Mouse (Mus musculus) CH12.LX (cell line): Measurements from ENCODE around the gene Prdm8. TPM values are rescaled to one million over a fixed set of nuclear protein-coding genes. Genes with fewer than 3 reads are reported as not detected.

Source experiments
- DNase-seq: peaks from one replicate; pipeline ENCODE4 v3.0.0-alpha.2; 2013; ENCODE audit errors: extremely low read depth
- H3K27ac ChIP-seq: 2 replicates; pipeline ENCODE4 v1.5.1; 2012; ENCODE audit warnings: low read depth, mild to moderate bottlenecking, control low read depth, moderate library complexity; ENCODE audit not compliant: insufficient read depth
- H3K27me3 ChIP-seq: replicated peaks from 2 replicates; pipeline ENCODE3; 2012; ENCODE audit warnings: inconsistent platforms
- H3K36me3 ChIP-seq, 2 experiments: replicated peaks in 1 of 2; 2 replicates each; pipeline versions ENCODE3 to v1.6.1; 2012; ENCODE audit warnings: inconsistent platforms in 1 of 2, low read length in 1 of 2, mild to moderate bottlenecking in 1 of 2, mixed read lengths in 1 of 2, moderate library complexity in 1 of 2; ENCODE audit not compliant: control insufficient read depth in 1 of 2, insufficient read depth in 1 of 2
- H3K4me1 ChIP-seq, 2 experiments: 2 replicates each; pipeline ENCODE4 v1.6.1; 2012; ENCODE audit warnings: inconsistent platforms in 1 of 2, moderate library complexity in 1 of 2; ENCODE audit not compliant: insufficient read depth in 2 of 2, control insufficient read depth in 1 of 2
- H3K4me2 ChIP-seq: 2 replicates; pipeline ENCODE4 v1.6.1; 2012; ENCODE audit warnings: low read depth, mild to moderate bottlenecking, control low read depth; ENCODE audit not compliant: poor library complexity, insufficient read depth, severe bottlenecking
- H3K4me3 ChIP-seq, 3 experiments: fragments of 150-350 bp in 1 of 3; sonication (generic) in 1 of 3; replicated peaks in 1 of 3; 2 replicates each; pipeline versions ENCODE3 to v1.5.1; 2011 to 2012; ENCODE audit warnings: low read depth in 2 of 3, low read length in 2 of 3, mild to moderate bottlenecking in 2 of 3, moderate library complexity in 2 of 3, control low read depth in 1 of 3, improper control_type of control experiment in 1 of 3, inconsistent platforms in 1 of 3, mixed read lengths in 1 of 3; ENCODE audit not compliant: poor library complexity in 1 of 3
- H3K79me2 ChIP-seq: replicated peaks from 2 replicates; pipeline ENCODE4 v1.6.1; 2012; ENCODE audit warnings: mild to moderate bottlenecking, moderate library complexity; ENCODE audit not compliant: control insufficient read depth, poor library complexity, insufficient read depth, severe bottlenecking; ENCODE audit errors: extremely low read depth
- H3K9ac ChIP-seq: 2 replicates; pipeline ENCODE4 v1.6.1; 2012; ENCODE audit warnings: low read depth, mild to moderate bottlenecking, control low read depth, moderate library complexity; ENCODE audit not compliant: insufficient read depth
- H3K9me3 ChIP-seq: replicated peaks from 2 replicates; pipeline ENCODE3; 2012; ENCODE audit warnings: low read length, inconsistent platforms, mixed read lengths
- BHLHE40 ChIP-seq: IDR thresholded peaks from 2 replicates; pipeline ENCODE4 v1.6.1; 2011; ENCODE audit warnings: mild to moderate bottlenecking, low read depth, low read length, improper control_type of control experiment
- CHD1 ChIP-seq: IDR thresholded peaks from 2 replicates; pipeline ENCODE4 v1.6.1; 2012; ENCODE audit warnings: low read depth, low read length, improper control_type of control experiment, inconsistent platforms
- E2F4 ChIP-seq: IDR thresholded peaks from 2 replicates; pipeline ENCODE4 v1.6.1; 2011; ENCODE audit warnings: low read depth, low read length, improper control_type of control experiment; ENCODE audit not compliant: insufficient replicate concordance
- ELF1 ChIP-seq: IDR thresholded peaks from 2 replicates; pipeline ENCODE4 v1.6.1; 2014; ENCODE audit warnings: low read depth, mild to moderate bottlenecking, inconsistent platforms, low read length, improper control_type of control experiment
- ETS1 ChIP-seq: conservative IDR thresholded peaks from 2 replicates; pipeline ENCODE4 v1.6.1; 2012; ENCODE audit warnings: low read depth, mild to moderate bottlenecking, inconsistent platforms, low read length, improper control_type of control experiment, moderate library complexity
- GABPA ChIP-seq: IDR thresholded peaks from 2 replicates; pipeline ENCODE4 v1.6.1; 2012; ENCODE audit warnings: low read depth, low read length, improper control_type of control experiment, inconsistent platforms; ENCODE audit not compliant: insufficient replicate concordance
- HCFC1 ChIP-seq: IDR thresholded peaks from 2 replicates; pipeline ENCODE4 v1.6.1; 2012; ENCODE audit warnings: low read depth, mild to moderate bottlenecking, inconsistent platforms, low read length, improper control_type of control experiment
- IRF4 ChIP-seq: IDR thresholded peaks from 2 replicates; pipeline ENCODE4 v1.6.1; 2014; ENCODE audit warnings: low read depth, mild to moderate bottlenecking, inconsistent platforms, low read length, improper control_type of control experiment
- JUND ChIP-seq: conservative IDR thresholded peaks from 2 replicates; pipeline ENCODE4 v1.6.1; 2011; ENCODE audit warnings: low read depth, low read length, improper control_type of control experiment
- KAT2A ChIP-seq: IDR thresholded peaks from 2 replicates; pipeline ENCODE4 v1.6.1; 2012; ENCODE audit warnings: low read length, improper control_type of control experiment, inconsistent platforms; ENCODE audit not compliant: insufficient replicate concordance
- MAFK ChIP-seq: IDR thresholded peaks from 2 replicates; pipeline ENCODE4 v1.6.1; 2011; ENCODE audit warnings: low read length, improper control_type of control experiment; ENCODE audit not compliant: insufficient replicate concordance
- MAX ChIP-seq: IDR thresholded peaks from 2 replicates; pipeline ENCODE4 v1.6.1; 2011; ENCODE audit warnings: low read length, improper control_type of control experiment
- MAZ ChIP-seq: IDR thresholded peaks from 2 replicates; pipeline ENCODE4 v1.6.1; 2012; ENCODE audit warnings: low read depth, mild to moderate bottlenecking, inconsistent platforms, low read length, improper control_type of control experiment, moderate library complexity
- MEF2A ChIP-seq: IDR thresholded peaks from 2 replicates; pipeline ENCODE4 v1.6.1; 2014; ENCODE audit warnings: low read depth, mild to moderate bottlenecking, inconsistent platforms, low read length, improper control_type of control experiment, borderline replicate concordance
- MXI1 ChIP-seq: IDR thresholded peaks from 2 replicates; pipeline ENCODE4 v1.6.1; 2011; ENCODE audit warnings: mild to moderate bottlenecking, low read depth, low read length, improper control_type of control experiment
- MYC ChIP-seq: IDR thresholded peaks from 2 replicates; pipeline ENCODE4 v1.6.1; 2011; ENCODE audit warnings: low read depth, mild to moderate bottlenecking, improper control_type of control experiment, low read length
- NRF1 ChIP-seq: IDR thresholded peaks from 2 replicates; pipeline ENCODE4 v1.6.1; 2014; ENCODE audit warnings: low read depth, mild to moderate bottlenecking, inconsistent platforms, low read length, improper control_type of control experiment, moderate library complexity
- POLR2AphosphoS2 ChIP-seq: IDR thresholded peaks from 2 replicates; pipeline ENCODE4 v1.6.1; 2011; ENCODE audit warnings: low read depth, low read length, improper control_type of control experiment
- RCOR1 ChIP-seq: conservative IDR thresholded peaks from 2 replicates; pipeline ENCODE4 v1.6.1; 2012; ENCODE audit warnings: low read depth, mild to moderate bottlenecking, inconsistent platforms, low read length, improper control_type of control experiment
- SIN3A ChIP-seq: IDR thresholded peaks from 2 replicates; pipeline ENCODE4 v1.6.1; 2012; ENCODE audit warnings: low read length, improper control_type of control experiment, inconsistent platforms
- SMC3 ChIP-seq: IDR thresholded peaks from 2 replicates; pipeline ENCODE4 v1.6.1; 2011; ENCODE audit warnings: low read depth, low read length, improper control_type of control experiment
- UBTF ChIP-seq: IDR thresholded peaks from 2 replicates; pipeline ENCODE4 v1.6.1; 2012; ENCODE audit warnings: low read depth, mild to moderate bottlenecking, inconsistent platforms, low read length, improper control_type of control experiment, moderate library complexity
- USF1 ChIP-seq: IDR thresholded peaks from 2 replicates; pipeline ENCODE4 v1.6.1; 2014; ENCODE audit warnings: low read depth, mild to moderate bottlenecking, inconsistent platforms, low read length, improper control_type of control experiment
- ZC3H11A ChIP-seq: IDR thresholded peaks from 2 replicates; pipeline ENCODE4 v1.6.1; 2012; ENCODE audit warnings: low read depth, mild to moderate bottlenecking, inconsistent platforms, low read length, improper control_type of control experiment
- ZKSCAN1 ChIP-seq: IDR thresholded peaks from 2 replicates; pipeline ENCODE4 v1.6.1; 2012; ENCODE audit warnings: low read depth, inconsistent platforms, low read length, improper control_type of control experiment, borderline replicate concordance
- ZMIZ1 ChIP-seq: IDR thresholded peaks from 2 replicates; pipeline ENCODE4 v1.6.1; 2012; ENCODE audit warnings: low read depth, mild to moderate bottlenecking, inconsistent platforms, low read length, improper control_type of control experiment
- ZNF384 ChIP-seq: IDR thresholded peaks from 2 replicates; pipeline ENCODE4 v1.6.1; 2012; ENCODE audit warnings: low read depth, low read length, improper control_type of control experiment, inconsistent platforms
- dilution Hi-C: fragments of 300-500 bp; cut with MboI; formaldehyde crosslinking; loops from 2 replicates; pipeline ENCODE4 v1.14.3; 2020; ENCODE audit warnings: low sequenced_read_pairs; ENCODE audit not compliant: extremely low pct_unique_long_range_greater_than_20kb, extremely low pct_ligation_motif_present
- in situ Hi-C: fragments of 300-500 bp; cut with MboI; formaldehyde crosslinking; loops from 3 replicates; pipeline ENCODE4 v1.14.3; 2019; ENCODE audit warnings: low sequenced_read_pairs, low pct_ligation_motif_present, low pct_unique_long_range_greater_than_20kb, mixed read lengths
- polyA plus RNA-seq: library from polyadenylated mRNA; unstranded; fragments of >175 nt; gene quantifications from 2 replicates; pipeline ENCODE4 v1.2.1, GENCODE M21; 2012; ENCODE audit warnings: low read depth; ENCODE audit not compliant: insufficient read length
- total RNA-seq, 2 experiments: library from RNA; depleted of rRNA; stranded (reverse); fragments of 300-350 nt in 1 of 2; fragments of >200 nt in 1 of 2; gene quantifications; 2 replicates each; pipeline ENCODE4 v1.2.3; 2012 to 2014

The Prdm8 gene
- total and polyA plus RNA-seq, 3 experiments = 0.04 to 0.08 (median 0.06) TPM

- no peak overlapping the region for H3K4me2 ChIP-seq
- DNase-seq = no peak
- dilution Hi-C loops (no loop called here), in situ Hi-C loops (loop anchor here (25.0 kb wide), 1 partner anchor 245 kb away; no protein-coding TSS in a partner anchor)
- H3K9me3 ChIP-seq = no peaks in the 10 kb centered on the region
- peaks cover 3 to 7% of the 10 kb centered on the region in 2 experiments; a peak in 3 of 4 replicates for H3K4me1 ChIP-seq
- no peaks in the 10 kb centered on the region for H3K79me2 ChIP-seq
- H3K36me3 ChIP-seq = no peaks in the 10 kb centered on the region
- no peak overlapping the region for H3K9ac ChIP-seq
- H3K4me3 ChIP-seq = no peak overlapping the region
- peaks cover 20% of the 10 kb centered on the region for H3K27me3 ChIP-seq
- TF ChIP-seq IRF4 (no peak), MAZ (no peak), GABPA (no peak), RCOR1 (no peak), CHD1 (no peak), USF1 (no peak), POLR2AphosphoS2 (no peak), SIN3A (no peak), JUND (no peak), ELF1 (no peak), MAFK (no peak), HCFC1 (no peak), MXI1 (no peak), MYC (no peak), SMC3 (no peak), KAT2A (no peak), MAX (no peak), ZNF384 (no peak), E2F4 (no peak), ZKSCAN1 (no peak)
- H3K27ac ChIP-seq = no peak overlapping the region
Observed at GRCm38 (mm10) chr5:98182603-98182920, 15.6 kb downstream of the Prdm8 start.

GRCm38 (mm10) chr5:98183031-98183595 lies 16.1 kb downstream of the Prdm8 start:
- no peak overlapping the region for H3K9ac ChIP-seq
- no peak overlapping the region for H3K4me3 ChIP-seq
- no peaks in the 10 kb centered on the region for H3K9me3 ChIP-seq
- H3K4me2 ChIP-seq = no peak overlapping the region
- dilution Hi-C loops (no loop called here), in situ Hi-C loops (loop anchor here (25.0 kb wide), 1 partner anchor 246 kb away; no protein-coding TSS in a partner anchor)
- peaks cover 22% of the 10 kb centered on the region for H3K27me3 ChIP-seq
- H3K27ac ChIP-seq = no peak overlapping the region
- TF ChIP-seq CHD1 (no peak), RCOR1 (no peak), ELF1 (no peak), MAFK (no peak), UBTF (no peak), POLR2AphosphoS2 (no peak), MXI1 (no peak), ZC3H11A (no peak), NRF1 (no peak), ETS1 (no peak), BHLHE40 (no peak), MAX (no peak), ZNF384 (no peak), GABPA (no peak), SIN3A (no peak), MYC (no peak), ZMIZ1 (no peak), IRF4 (no peak), MEF2A (no peak)
- H3K36me3 ChIP-seq = no peaks in the 10 kb centered on the region
- DNase-seq = no peak
- peaks cover 3 to 7% of the 10 kb centered on the region in 2 experiments; a peak in 3 of 4 replicates for H3K4me1 ChIP-seq
- H3K79me2 ChIP-seq = no peaks in the 10 kb centered on the region
